Mouse (Mus musculus) intestine, embryonic 15.5 days (tissue): ENCODE measurements around the gene Srp72. TPM values are rescaled to one million over a fixed set of nuclear protein-coding genes. Genes with fewer than 3 reads are reported as not detected.
"Not testable (repeated sequence)": the region's sequence is repeated elsewhere in the genome, so short reads cannot be mapped to it uniquely, and the experiment has no call there.

ENCODE experiments used
- ATAC-seq: fragments of 200-750 bp; cut with Nextera tagmentation; 2 replicates; pipeline ENCODE4 v1.8.0; 2017; ENCODE audit warnings: moderate TSS enrichment, moderate library complexity
- H3K27ac ChIP-seq: fragments of 300-500 bp; sonication (generic); 2 replicates; pipeline ENCODE4 v1.5.1; 2015; ENCODE audit warnings: mild to moderate bottlenecking, inconsistent platforms
- H3K27me3 ChIP-seq: fragments of 300-500 bp; sonication (generic); replicated peaks from 2 replicates; pipeline ENCODE4 v1.6.1; 2015; ENCODE audit warnings: inconsistent platforms
- H3K36me3 ChIP-seq: fragments of 300-500 bp; sonication (generic); 2 replicates; pipeline ENCODE4 v1.6.1; 2015; ENCODE audit warnings: inconsistent platforms
- H3K4me1 ChIP-seq: fragments of 300-500 bp; sonication (generic); replicated peaks from 2 replicates; pipeline ENCODE4 v1.6.1; 2015; ENCODE audit warnings: inconsistent platforms
- H3K4me2 ChIP-seq: fragments of 300-500 bp; sonication (generic); replicated peaks from 2 replicates; pipeline ENCODE4 v1.6.1; 2015; ENCODE audit warnings: mild to moderate bottlenecking, inconsistent platforms
- H3K4me3 ChIP-seq: fragments of 300-500 bp; sonication (generic); replicated peaks from 2 replicates; pipeline ENCODE4 v1.5.1; 2015; ENCODE audit warnings: inconsistent platforms
- H3K9ac ChIP-seq: fragments of 300-500 bp; sonication (generic); 2 replicates; pipeline ENCODE4 v1.6.1; 2015; ENCODE audit warnings: inconsistent platforms
- H3K9me3 ChIP-seq: fragments of 300-500 bp; sonication (generic); 2 replicates; pipeline ENCODE4 v1.6.1; 2016; ENCODE audit warnings: inconsistent platforms
- WGBS: fragments of 180-500 bp; shearing (Covaris S2); methylation state at CpG from one replicate; pipeline ENCODE4 v1.1.7; 2015; 5-methylcytosine and 5-hydroxymethylcytosine counted together
- polyA plus RNA-seq: library from polyadenylated mRNA; unstranded; fragments of >200 nt; fragmentation: Nextera tagmentation; extraction: Ambion mirVana; gene quantifications from 2 replicates; pipeline ENCODE4 v1.2.1, GENCODE M21; 2015

The Srp72 gene
- polyA plus RNA-seq, 1 experiment from 2014 or later = 79.6 TPM

- peak within 1 kb of the TSS; percentile 84 for H3K4me2 ChIP-seq
- no peaks in the 10 kb centered on the region for H3K9me3 ChIP-seq
- peak within 1 kb of the TSS; percentile 50 for H3K4me3 ChIP-seq
- no peak within 1 kb of the TSS for H3K27ac ChIP-seq
- H3K27me3 ChIP-seq = no peaks in the 10 kb centered on the region
- H3K9ac ChIP-seq = peak within 1 kb of the TSS; percentile 21; the same call in 1 of the 2 replicates
- H3K4me1 ChIP-seq = no peaks in the 10 kb centered on the region
- 14% methylated on average over 57 of the region's 57 CpGs for WGBS
- ATAC-seq = peak; percentile 100
- no peaks in the 10 kb centered on the region for H3K36me3 ChIP-seq
Observed at GRCm38 (mm10) chr5:77015544-77016482, 41.3 kb downstream of the Srp72 start, which contains the start of gene Thegl. Gene Thegl, plus strand, starts transcription at chr5:77016023.

GRCm38 (mm10) chr5:77028034-77028433, 53.6 kb downstream of the Srp72 start:
- Histone ChIP-seq H3K27ac (no peak overlapping the region), H3K27me3 (no peaks in the 10 kb centered on the region), H3K4me2 (no peak overlapping the region), H3K4me3 (no peak overlapping the region), H3K9me3 (no peaks in the 10 kb centered on the region), H3K36me3 (no peaks in the 10 kb centered on the region), H3K4me1 (no peaks in the 10 kb centered on the region), H3K9ac (no peak overlapping the region)
- 55% methylated on average over 3 of the region's 3 CpGs for WGBS
- ATAC-seq = no peak

DNA sequence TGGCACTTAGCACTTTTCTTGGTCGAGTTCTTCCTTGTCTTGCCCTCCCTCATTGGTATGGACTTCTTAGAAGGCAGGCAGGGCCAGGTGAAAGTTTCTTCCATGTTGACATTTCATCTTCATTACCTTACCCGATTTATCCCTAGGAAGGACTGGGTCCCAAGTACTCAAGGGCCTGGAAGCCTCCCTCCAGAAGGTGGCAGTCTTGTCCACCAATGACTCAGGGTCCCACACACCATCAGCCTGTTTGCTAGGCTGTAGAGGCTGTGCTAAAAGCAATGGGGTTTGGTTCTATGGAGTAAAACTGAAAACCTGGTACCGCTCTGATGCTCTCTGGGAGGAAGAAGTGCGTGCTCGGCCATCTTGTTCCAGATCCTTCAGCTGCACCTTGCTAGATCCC, 55.3 kb downstream of the Srp72 start:
- no peak overlapping the region for H3K27ac ChIP-seq
- H3K4me3 ChIP-seq = no peak overlapping the region
- ATAC-seq = no peak
- H3K36me3 ChIP-seq = no peaks in the 10 kb centered on the region
- H3K4me2 ChIP-seq = no peak overlapping the region
- no peaks in the 10 kb centered on the region for H3K9me3 ChIP-seq
- 81% methylated on average over 5 of the region's 5 CpGs for WGBS
- H3K9ac ChIP-seq = no peak overlapping the region
- H3K27me3 ChIP-seq = no peaks in the 10 kb centered on the region
- no peaks in the 10 kb centered on the region for H3K4me1 ChIP-seq

GRCm38 (mm10) chr5:77035101-77035500, 60.6 kb downstream of the Srp72 start:
- not testable (repeated sequence) for H3K4me2 ChIP-seq, ATAC-seq, H3K9me3 ChIP-seq, H3K9ac ChIP-seq, H3K4me3 ChIP-seq, H3K27me3 ChIP-seq, H3K36me3 ChIP-seq, H3K4me1 ChIP-seq, H3K27ac ChIP-seq

DNA sequence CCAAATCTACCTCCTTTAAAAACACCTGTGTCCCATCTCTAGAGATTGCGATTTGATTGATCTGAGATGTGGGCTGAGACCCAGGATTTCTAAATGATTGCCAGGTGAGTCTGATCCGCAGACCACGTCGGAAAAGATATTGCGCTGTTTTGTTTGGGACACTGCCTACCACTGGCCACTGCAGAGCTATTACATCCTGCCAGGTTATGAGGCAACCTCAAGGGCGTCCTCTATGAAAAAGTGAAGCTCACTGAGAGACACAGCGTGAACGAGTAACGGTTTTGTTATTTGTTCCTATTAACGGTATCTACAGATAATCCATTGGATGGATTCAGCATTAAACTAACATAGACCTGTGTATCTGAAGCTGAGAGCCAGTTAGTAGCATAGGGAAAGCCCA, 64.0 kb downstream of the Srp72 start:
- no peak for ATAC-seq
- no peak overlapping the region for H3K9ac ChIP-seq
- H3K27ac ChIP-seq = no peak overlapping the region
- no peaks in the 10 kb centered on the region for H3K9me3 ChIP-seq
- H3K4me3 ChIP-seq = no peak overlapping the region
- WGBS = 87% methylated on average over 10 of the region's 10 CpGs
- no peaks in the 10 kb centered on the region for H3K27me3 ChIP-seq
- H3K4me1 ChIP-seq = no peaks in the 10 kb centered on the region
- H3K4me2 ChIP-seq = no peak overlapping the region
- no peaks in the 10 kb centered on the region for H3K36me3 ChIP-seq

- no peak overlapping the region for H3K4me2 ChIP-seq
- H3K27me3 ChIP-seq = no peaks in the 10 kb centered on the region
- ATAC-seq = no peak
- H3K4me1 ChIP-seq = no peaks in the 10 kb centered on the region
- H3K4me3 ChIP-seq = no peak overlapping the region
- no peaks in the 10 kb centered on the region for H3K9me3 ChIP-seq
- H3K36me3 ChIP-seq = no peaks in the 10 kb centered on the region
- no peak overlapping the region for H3K27ac ChIP-seq
- H3K9ac ChIP-seq = no peak overlapping the region
Observed at GRCm38 (mm10) chr5:77039391-77039790, 64.9 kb downstream of the Srp72 start.

GRCm38 (mm10) chr5:77044362-77044761, 69.9 kb downstream of the Srp72 start:
- Histone ChIP-seq H3K27ac (no peak overlapping the region), H3K4me2 (no peak overlapping the region), H3K27me3 (no peaks in the 10 kb centered on the region), H3K9ac (no peak overlapping the region), H3K36me3 (no peaks in the 10 kb centered on the region), H3K4me1 (no peaks in the 10 kb centered on the region), H3K4me3 (no peak overlapping the region), H3K9me3 (no peaks in the 10 kb centered on the region)
- WGBS = 66% methylated on average over 5 of the region's 5 CpGs
- ATAC-seq = no peak

Other genes with a start within 250 kb of the Srp72 start
- gene Aasdh, start 69.2 kb upstream of the Srp72 start, polyA plus RNA-seq = 14.2 and 18.3 TPM in 2 replicates
- 193 and 208 TPM in 2 replicates for gene Paics, start 23.4 kb upstream of the Srp72 start, polyA plus RNA-seq
- gene Ppat, start 23.1 kb upstream of the Srp72 start, polyA plus RNA-seq = 27.4 and 30.7 TPM in 2 replicates
- 0.29 TPM in 1 of 2 replicates, not detected in the other for gene Arl9, start 29.4 kb downstream of the Srp72 start, polyA plus RNA-seq
- gene Thegl, start 41.3 kb downstream of the Srp72 start, polyA plus RNA-seq = 0.49 and 0.72 TPM in 2 replicates
- gene Hopx, start 140.4 kb downstream of the Srp72 start, polyA plus RNA-seq = 3.5 and 3.8 TPM in 2 replicates
- 1.4 and 1.8 TPM in 2 replicates for gene Spink2, start 236.8 kb downstream of the Srp72 start, polyA plus RNA-seq